Mouse (Mus musculus) ovary, adult 18-20 months (tissue): ENCODE data around the gene Clock.

Experiments used
- DNase-seq: peaks from one replicate; pipeline ENCODE4 v3.0.0; 2022; ENCODE audit warnings: low spot score, mixed read lengths

The Clock gene

GRCm38 (mm10) chr5:76304452-76305341 is at the start of gene Clock:
TSS of gene Clock (minus strand) at chr5:76304792.
- peak; percentile 82 for DNase-seq

GRCm38 (mm10) chr5:76351953-76352611 is 47.5 kb upstream of the Clock start:
- DNase-seq, result no peak

GRCm38 (mm10) chr5:76351537-76351936 is 46.9 kb upstream of the Clock start:
- no peak for DNase-seq

GRCm38 (mm10) chr5:76346137-76346536 is 41.5 kb upstream of the Clock start:
- no peak for DNase-seq

GRCm38 (mm10) chr5:76340931-76341330 is 36.3 kb upstream of the Clock start:
- no peak for DNase-seq

GRCm38 (mm10) chr5:76337100-76337499 is 32.5 kb upstream of the Clock start:
- DNase-seq, result no peak

GRCm38 (mm10) chr5:76333833-76334232 is 29.2 kb upstream of the Clock start:
- no peak for DNase-seq

- DNase-seq, result no peak
These were observed 26.4 kb upstream of the Clock start, which contains the start of gene Pdcl2 for GRCm38 (mm10) chr5:76330953-76331352. TSS of gene Pdcl2 (minus strand) at chr5:76331156.

GRCm38 (mm10) chr5:76327296-76327695 is 22.7 kb upstream of the Clock start:
- no peak for DNase-seq

GRCm38 (mm10) chr5:76325113-76325512 is 20.5 kb upstream of the Clock start:
- DNase-seq, result no peak

GRCm38 (mm10) chr5:76321249-76322196 is 16.9 kb upstream of the Clock start:
- DNase-seq, result no peak

- DNase-seq, result no peak
These were observed 3.6 kb upstream of the Clock start for GRCm38 (mm10) chr5:76308206-76308605.

GRCm38 (mm10) chr5:76306261-76306660 is 1.7 kb upstream of the Clock start:
- DNase-seq, result no peak

GRCm38 (mm10) chr5:76305616-76306015 is 1.0 kb upstream of the Clock start:
- DNase-seq, result peak; percentile 55

- DNase-seq, result peak; percentile 51
These were observed 694 bp downstream of the Clock start for GRCm38 (mm10) chr5:76303745-76304451.

GRCm38 (mm10) chr5:76303379-76303744 is 1.2 kb downstream of the Clock start:
- no peak for DNase-seq

GRCm38 (mm10) chr5:76302009-76302408 is 2.6 kb downstream of the Clock start:
- DNase-seq, result no peak

GRCm38 (mm10) chr5:76289234-76289691 is 15.3 kb downstream of the Clock start:
- DNase-seq, result no peak

- no peak for DNase-seq
These were observed 16.3 kb downstream of the Clock start for GRCm38 (mm10) chr5:76288256-76288655.

GRCm38 (mm10) chr5:76287062-76287461 is 17.5 kb downstream of the Clock start:
- no peak for DNase-seq

GRCm38 (mm10) chr5:76285699-76286098 is 18.9 kb downstream of the Clock start:
- no peak for DNase-seq
